Comparison of ENCODE assay signal across 21 mouse cellular contexts in genomic region chr9:13701773-13702172, GRCm38 (mm10). TPM values are rescaled to one million over a fixed set of nuclear protein-coding genes. Genes with fewer than 3 reads are reported as not detected.
DNase-seq lines count a peak whose midpoint lies in the region; TF ChIP-seq lines count a peak whose summit lies in the region.
"Had no signal": no experiment of that assay in that cellular context is flagged by ENCODE, and none has a peak within 500 bp of the region (broad histone marks: within the 10 kb centered on the region; RNA-seq: fewer than 3 reads in every experiment).

No protein-coding gene starts in this region.

- TF ChIP-seq CTCF in E14TG2a.4 (conservative IDR thresholded peaks at IDR 0.05; ENCODE audit: low read length): no peak

- H3K27me3 ChIP-seq in E14TG2a.4 (ENCODE audit: insufficient read depth, low read length): no peaks in the 10 kb centered on the region
- H3K27me3 ChIP-seq: embryonic facial prominence, embryonic 13.5 days; hindbrain, embryonic 12.5 days; intestine, embryonic 15.5 days; limb, embryonic 13.5 days; liver, embryonic 15.5 days; stomach, embryonic 15.5 days had no signal

- peaks cover 64% of the 10 kb centered on the region for H3K4me1 ChIP-seq in E14TG2a.4 (replicated peaks; ENCODE audit: low read depth, low read length)
- H3K4me1 ChIP-seq: intestine, embryonic 15.5 days; liver, embryonic 15.5 days; stomach, embryonic 15.5 days had no signal

- H3K4me3 ChIP-seq in E14TG2a.4 (replicated peaks; ENCODE audit: low read length): peak overlapping the region; percentile 39; the same call in 1 of the 2 replicates
- H3K4me3 ChIP-seq: embryonic facial prominence, embryonic 13.5 days; hindbrain, embryonic 12.5 days; intestine, embryonic 15.5 days; layer of hippocampus, adult 2 months; limb, embryonic 13.5 days; liver, embryonic 15.5 days; stomach, embryonic 15.5 days had no signal

- peaks cover 21% of the 10 kb centered on the region for H3K36me3 ChIP-seq in E14TG2a.4 (ENCODE audit: insufficient read depth, low read length)
- H3K36me3 ChIP-seq: intestine, embryonic 15.5 days; liver, embryonic 15.5 days; stomach, embryonic 15.5 days had no signal

- intact Hi-C loops in gastrocnemius, postnatal 36 days (cut with DNase I): no loop called here

- peak; percentile 44 for DNase-seq in layer of hippocampus, adult 11-12 months (ENCODE audit: low spot score)
- no peak for DNase-seq in layer of hippocampus, postnatal 14 days (ENCODE audit: low spot score in 2 of 2)
- peak; percentile 81 for DNase-seq in A20 (ENCODE audit: low read depth, low spot score)
- DNase-seq in induced T-regulatory cell, adult 2 months (ENCODE audit: low read depth): peak; percentile 87
- no peak for DNase-seq in gastrocnemius, postnatal 36 days
- no peak for DNase-seq in kidney, postnatal 4 days
- DNase-seq: adrenal gland, adult 2 months; cerebellum, adult 9-10 months; gastrocnemius, postnatal 25 days; heart, postnatal 10 days; lung, postnatal 10 days; midbrain, embryonic 14.5 days; right cerebral cortex, postnatal 14 days had no signal

- H3K9me3 ChIP-seq in E14TG2a.4 (ENCODE audit: low read length): peaks cover 6% of the 10 kb centered on the region; the same call in 1 of the 2 replicates
- H3K9me3 ChIP-seq: embryonic facial prominence, embryonic 13.5 days; hindbrain, embryonic 12.5 days; intestine, embryonic 15.5 days; limb, embryonic 13.5 days; liver, embryonic 15.5 days; stomach, embryonic 15.5 days had no signal

RNA-seq across cellular contexts. Expression of gene Mtmr2, which starts 46.4 kb away (rescaled TPM):
- total RNA-seq in layer of hippocampus, postnatal 14 days (2021): 10 to 100 TPM; 51.1 to 55.5 TPM
- total RNA-seq in gastrocnemius, postnatal 36 days (2021): 10 to 100 TPM; 19.0 to 19.3 TPM

Comparison
In these comparisons a context has a peak if more than half of its experiments do, and no peak if none do; other contexts are left out.
1. DNase-seq: peak in layer of hippocampus, adult 11-12 months (single experiment), A20 (single experiment) and induced T-regulatory cell, adult 2 months (single experiment); none in layer of hippocampus, postnatal 14 days (0 of 2), gastrocnemius, postnatal 36 days (0 of 2) and kidney, postnatal 4 days (0 of 2).